Mouse (Mus musculus): Measurements from ENCODE around the gene Zdhhc6. TPM values are rescaled to one million over a fixed set of nuclear protein-coding genes. Genes with fewer than 3 reads are reported as not detected.

The Zdhhc6 gene
- polyA plus RNA-seq (2012; rRNA removed) = 26.4 and 27.0 TPM in 2 replicates

DNA sequence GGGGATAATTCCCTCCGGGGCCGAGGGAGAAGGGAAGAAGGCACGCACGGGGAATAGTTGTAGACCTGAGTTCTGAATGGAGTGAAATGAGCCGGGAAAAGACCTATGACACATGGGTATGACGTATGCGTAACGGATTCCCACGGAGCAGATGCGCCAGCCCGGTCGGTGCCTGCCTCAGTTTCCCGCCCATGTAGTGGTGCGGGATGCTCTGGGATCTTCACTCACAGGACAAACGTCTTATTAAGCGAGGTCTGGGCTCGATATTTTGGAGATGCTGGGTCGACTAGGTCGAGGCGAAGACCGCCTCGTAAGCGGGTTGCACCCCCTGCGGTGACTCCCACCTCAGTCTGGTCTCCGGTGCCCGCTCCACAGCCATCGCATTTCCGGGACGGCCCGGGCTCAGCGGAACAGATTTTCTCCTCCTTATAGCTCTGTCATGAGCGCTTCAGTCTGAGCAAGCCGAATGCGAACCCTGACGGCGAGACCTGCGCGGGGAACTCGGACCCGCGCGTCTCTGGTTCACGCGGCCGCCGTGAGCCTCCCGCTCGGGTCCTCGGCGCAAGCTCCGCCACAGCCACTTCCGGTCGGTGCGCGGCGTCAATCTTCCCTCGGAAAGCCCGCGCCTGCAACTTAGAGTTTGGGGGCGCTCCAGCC is at the start of gene Zdhhc6:
Zdhhc6 (minus strand) TSS at position 581 of the 657 bp plus-strand sequence.
- Histone ChIP-seq H3K4me3 (replicated peaks; ENCODE audit: insufficient read depth, low read depth, low read length) (peak within 1 kb of the TSS; percentile 98), H3K27me3 (ENCODE audit: control insufficient read depth, insufficient read depth, low read length) (no peaks in the 10 kb centered on the region), H3K27ac (ENCODE audit: insufficient read depth, low read length) (peak within 1 kb of the TSS; percentile 82), H3K4me1 (ENCODE audit: control insufficient read depth, insufficient read depth, low read length) (no peaks in the 10 kb centered on the region; the same call in 1 of the 2 replicates)
- no peak for TF ChIP-seq CTCF (IDR thresholded peaks at IDR 0.05; ENCODE audit: borderline replicate concordance, insufficient read depth, low read depth, low read length)
- peak; percentile 79 for TF ChIP-seq POLR2A (IDR thresholded peaks at IDR 0.05; ENCODE audit: borderline replicate concordance, insufficient read depth, low read length)
- DNase-seq = peak; percentile 85 to 92
- under 1% methylated on average over 60 of the region's 60 CpGs for WGBS

GRCm38 (mm10) chr19:55362606-55363005 is 46.8 kb upstream of the Zdhhc6 start:
- TF ChIP-seq CTCF (IDR thresholded peaks at IDR 0.05; ENCODE audit: borderline replicate concordance, insufficient read depth, low read depth, low read length) (no peak), POLR2A (IDR thresholded peaks at IDR 0.05; ENCODE audit: borderline replicate concordance, insufficient read depth, low read length) (no peak)
- no peak overlapping the region for H3K27ac ChIP-seq (ENCODE audit: insufficient read depth, low read length)
- H3K4me3 ChIP-seq (replicated peaks; ENCODE audit: insufficient read depth, low read depth, low read length) = no peak overlapping the region
- DNase-seq = no peak
- no peaks in the 10 kb centered on the region for H3K4me1 ChIP-seq (ENCODE audit: control insufficient read depth, insufficient read depth, low read length)
- 93% methylated on average over 9 of the region's 9 CpGs for WGBS
- H3K27me3 ChIP-seq (ENCODE audit: control insufficient read depth, insufficient read depth, low read length) = no peaks in the 10 kb centered on the region

- TF ChIP-seq CTCF (IDR thresholded peaks at IDR 0.05; ENCODE audit: borderline replicate concordance, insufficient read depth, low read depth, low read length) (no peak), POLR2A (IDR thresholded peaks at IDR 0.05; ENCODE audit: borderline replicate concordance, insufficient read depth, low read length) (no peak)
- no peaks in the 10 kb centered on the region for H3K27me3 ChIP-seq (ENCODE audit: control insufficient read depth, insufficient read depth, low read length)
- DNase-seq = no peak
- 71% methylated on average over 9 of the region's 9 CpGs for WGBS
- no peak overlapping the region for H3K4me3 ChIP-seq (replicated peaks; ENCODE audit: insufficient read depth, low read depth, low read length)
- H3K4me1 ChIP-seq (ENCODE audit: control insufficient read depth, insufficient read depth, low read length) = no peaks in the 10 kb centered on the region
- H3K27ac ChIP-seq (ENCODE audit: insufficient read depth, low read length) = no peak overlapping the region
These were observed 35.0 kb upstream of the Zdhhc6 start for GRCm38 (mm10) chr19:55350673-55351378.

DNA sequence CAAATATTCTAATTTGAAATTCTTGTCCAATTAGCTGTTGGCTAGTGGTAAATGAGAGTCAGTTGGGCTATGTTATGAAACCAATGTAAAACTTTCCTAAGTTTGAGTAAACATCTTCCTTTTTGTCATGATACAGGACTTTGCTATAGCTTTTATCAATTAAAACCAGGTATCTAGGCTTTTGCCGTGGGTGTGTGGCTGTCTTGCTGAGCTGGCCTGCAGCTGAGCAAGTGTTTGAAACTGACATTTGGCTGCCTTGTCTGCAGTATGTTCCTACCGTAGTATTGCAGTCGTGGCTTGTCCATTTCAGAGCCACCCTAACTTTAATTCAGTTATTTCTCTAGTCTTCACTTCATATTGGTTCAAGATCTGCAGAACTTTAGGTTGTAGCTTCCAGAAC is 32.4 kb upstream of the Zdhhc6 start:
- WGBS = 79% methylated on average over 3 of the region's 3 CpGs
- Histone ChIP-seq H3K27ac (ENCODE audit: insufficient read depth, low read length) (no peak overlapping the region), H3K27me3 (ENCODE audit: control insufficient read depth, insufficient read depth, low read length) (no peaks in the 10 kb centered on the region), H3K4me3 (replicated peaks; ENCODE audit: insufficient read depth, low read depth, low read length) (no peak overlapping the region), H3K4me1 (ENCODE audit: control insufficient read depth, insufficient read depth, low read length) (no peaks in the 10 kb centered on the region)
- DNase-seq = no peak
- TF ChIP-seq POLR2A (IDR thresholded peaks at IDR 0.05; ENCODE audit: borderline replicate concordance, insufficient read depth, low read length) = no peak
- no peak for TF ChIP-seq CTCF (IDR thresholded peaks at IDR 0.05; ENCODE audit: borderline replicate concordance, insufficient read depth, low read depth, low read length)

DNA sequence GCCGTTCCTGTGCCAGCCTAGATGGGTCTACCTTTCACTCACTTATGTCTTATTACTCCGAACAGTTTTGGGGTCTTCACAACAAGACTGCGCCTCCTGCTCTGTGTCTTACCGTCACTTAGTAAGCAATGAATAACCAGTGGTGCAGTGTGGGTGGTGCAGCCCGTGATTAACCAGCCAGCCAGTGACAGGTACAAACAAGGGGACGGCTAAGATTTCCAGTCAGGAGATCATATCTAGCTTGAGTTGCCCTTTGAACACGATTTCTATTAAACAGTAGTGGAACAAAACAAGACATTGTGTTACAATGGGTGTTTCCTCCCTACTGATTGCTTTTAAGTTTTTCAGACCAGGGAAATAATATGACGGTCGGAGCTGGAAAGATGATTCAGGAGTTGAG is 27.4 kb upstream of the Zdhhc6 start:
- Histone ChIP-seq H3K27me3 (ENCODE audit: control insufficient read depth, insufficient read depth, low read length) (no peaks in the 10 kb centered on the region), H3K4me3 (replicated peaks; ENCODE audit: insufficient read depth, low read depth, low read length) (no peak overlapping the region), H3K27ac (ENCODE audit: insufficient read depth, low read length) (no peak overlapping the region), H3K4me1 (ENCODE audit: control insufficient read depth, insufficient read depth, low read length) (no peaks in the 10 kb centered on the region)
- TF ChIP-seq CTCF (IDR thresholded peaks at IDR 0.05; ENCODE audit: borderline replicate concordance, insufficient read depth, low read depth, low read length) (no peak), POLR2A (IDR thresholded peaks at IDR 0.05; ENCODE audit: borderline replicate concordance, insufficient read depth, low read length) (no peak)
- WGBS = 92% methylated on average over 9 of the region's 9 CpGs
- no peak for DNase-seq

DNA sequence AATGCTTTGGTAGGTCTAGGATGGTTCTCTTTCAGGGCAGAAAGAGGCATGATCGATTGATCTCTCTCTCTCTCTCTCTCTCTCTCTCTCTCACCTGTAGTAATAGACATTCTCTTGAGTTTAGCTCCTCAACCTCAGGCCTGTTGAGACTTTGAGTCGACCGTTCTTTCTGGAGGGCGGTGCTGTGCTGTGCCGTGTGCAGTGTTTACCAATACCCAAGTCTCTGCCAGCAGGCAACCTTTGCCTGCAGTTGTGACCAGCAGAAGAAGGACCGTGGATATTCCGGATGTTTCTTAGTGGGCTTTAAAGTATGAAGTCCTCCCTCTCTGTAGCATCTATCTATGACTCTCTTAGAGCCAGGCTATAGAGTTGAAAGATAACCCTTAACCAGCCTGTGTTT is 26.6 kb upstream of the Zdhhc6 start:
- DNase-seq = no peak
- WGBS = 92% methylated on average over 7 of the region's 7 CpGs
- H3K27me3 ChIP-seq (ENCODE audit: control insufficient read depth, insufficient read depth, low read length) = no peaks in the 10 kb centered on the region
- H3K27ac ChIP-seq (ENCODE audit: insufficient read depth, low read length) = no peak overlapping the region
- H3K4me3 ChIP-seq (replicated peaks; ENCODE audit: insufficient read depth, low read depth, low read length) = no peak overlapping the region
- H3K4me1 ChIP-seq (ENCODE audit: control insufficient read depth, insufficient read depth, low read length) = no peaks in the 10 kb centered on the region
- TF ChIP-seq POLR2A (IDR thresholded peaks at IDR 0.05; ENCODE audit: borderline replicate concordance, insufficient read depth, low read length) = no peak
- TF ChIP-seq CTCF (IDR thresholded peaks at IDR 0.05; ENCODE audit: borderline replicate concordance, insufficient read depth, low read depth, low read length) = no peak

- Histone ChIP-seq H3K27me3 (ENCODE audit: control insufficient read depth, insufficient read depth, low read length) (no peaks in the 10 kb centered on the region), H3K4me3 (replicated peaks; ENCODE audit: insufficient read depth, low read depth, low read length) (no peak overlapping the region), H3K27ac (ENCODE audit: insufficient read depth, low read length) (no peak overlapping the region), H3K4me1 (ENCODE audit: control insufficient read depth, insufficient read depth, low read length) (no peaks in the 10 kb centered on the region)
- WGBS = 65% methylated on average over 3 of the region's 3 CpGs
- DNase-seq = no peak
- TF ChIP-seq POLR2A (IDR thresholded peaks at IDR 0.05; ENCODE audit: borderline replicate concordance, insufficient read depth, low read length) = no peak
- TF ChIP-seq CTCF (IDR thresholded peaks at IDR 0.05; ENCODE audit: borderline replicate concordance, insufficient read depth, low read depth, low read length) = no peak
These were observed 25.5 kb upstream of the Zdhhc6 start for GRCm38 (mm10) chr19:55341377-55341776.

DNA sequence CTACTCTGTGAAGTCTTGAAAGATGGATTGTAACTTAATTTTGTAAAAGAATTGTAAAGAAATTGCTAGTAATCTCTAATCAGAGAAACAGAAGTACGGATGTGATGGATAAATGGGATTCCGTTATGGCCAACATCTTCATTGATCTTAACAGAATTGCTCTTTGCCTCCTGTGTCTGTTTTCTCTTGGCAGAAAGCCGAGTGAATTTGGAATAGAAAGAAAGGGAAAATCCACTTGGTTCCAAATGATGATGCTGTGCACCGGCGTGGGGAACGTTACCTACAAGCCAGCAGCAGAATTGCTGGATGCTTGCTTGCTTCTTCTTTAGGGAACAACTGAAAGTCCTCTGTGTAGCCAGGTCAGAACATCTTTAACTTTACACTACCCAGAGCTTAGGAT is 24.7 kb upstream of the Zdhhc6 start:
- no peaks in the 10 kb centered on the region for H3K27me3 ChIP-seq (ENCODE audit: control insufficient read depth, insufficient read depth, low read length)
- WGBS = 36% methylated on average over 6 of the region's 6 CpGs
- no peak overlapping the region for H3K4me3 ChIP-seq (replicated peaks; ENCODE audit: insufficient read depth, low read depth, low read length)
- no peak overlapping the region for H3K27ac ChIP-seq (ENCODE audit: insufficient read depth, low read length)
- TF ChIP-seq CTCF (IDR thresholded peaks at IDR 0.05; ENCODE audit: borderline replicate concordance, insufficient read depth, low read depth, low read length) = no peak
- no peak for TF ChIP-seq POLR2A (IDR thresholded peaks at IDR 0.05; ENCODE audit: borderline replicate concordance, insufficient read depth, low read length)
- DNase-seq = peak in 1 of 2 experiments; percentile 21
- no peaks in the 10 kb centered on the region for H3K4me1 ChIP-seq (ENCODE audit: control insufficient read depth, insufficient read depth, low read length)
